Mouse (Mus musculus) heart, adult 11 months (tissue): ENCODE data around the gene 1810009A15Rik.

Experiments used
- DNase-seq: peaks from one replicate; pipeline ENCODE4 v3.0.0; 2022

1810009A15Rik gene

DNA sequence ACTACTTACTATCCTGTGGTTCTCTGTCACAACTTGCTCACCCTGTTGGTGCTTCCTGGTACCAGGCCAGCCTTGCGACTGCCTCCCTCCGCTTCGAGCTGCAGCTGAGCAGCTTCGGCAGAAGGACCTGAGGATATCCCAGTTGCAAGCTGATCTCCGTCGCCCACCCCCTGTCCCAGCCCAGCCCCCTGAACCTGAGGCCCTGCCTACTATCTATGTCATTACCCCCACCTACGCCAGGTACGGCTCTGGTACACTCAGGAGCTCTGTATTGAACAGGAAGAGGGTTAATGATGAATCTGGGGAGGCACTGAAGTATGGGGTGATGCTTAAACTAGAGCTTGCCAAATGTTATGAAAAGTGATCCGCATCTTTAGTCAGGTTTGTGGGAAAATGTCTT lies 33.1 kb downstream of the 1810009A15Rik start:
- DNase-seq, result peak; percentile 92

DNA sequence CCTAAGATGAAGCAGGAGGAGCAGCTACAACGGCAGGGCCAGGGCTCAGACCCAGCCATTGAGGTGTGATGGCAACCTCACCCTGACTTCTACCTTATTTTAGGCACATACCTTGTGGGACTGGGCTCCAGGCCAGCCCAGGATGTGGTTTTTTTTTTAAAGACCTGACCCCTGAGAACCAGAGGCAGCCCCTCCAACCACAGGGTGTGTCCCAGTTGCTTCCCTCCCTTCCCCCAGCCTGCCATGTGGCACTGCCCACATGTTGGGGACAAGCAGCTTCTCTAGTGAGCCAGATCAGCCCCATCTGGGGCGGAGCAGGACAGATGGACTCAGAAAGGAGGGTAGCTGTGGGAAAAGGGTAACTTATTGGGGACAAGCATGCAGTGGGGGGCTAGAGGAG lies 38.1 kb downstream of the 1810009A15Rik start:
- DNase-seq, result peak; percentile 90

DNA sequence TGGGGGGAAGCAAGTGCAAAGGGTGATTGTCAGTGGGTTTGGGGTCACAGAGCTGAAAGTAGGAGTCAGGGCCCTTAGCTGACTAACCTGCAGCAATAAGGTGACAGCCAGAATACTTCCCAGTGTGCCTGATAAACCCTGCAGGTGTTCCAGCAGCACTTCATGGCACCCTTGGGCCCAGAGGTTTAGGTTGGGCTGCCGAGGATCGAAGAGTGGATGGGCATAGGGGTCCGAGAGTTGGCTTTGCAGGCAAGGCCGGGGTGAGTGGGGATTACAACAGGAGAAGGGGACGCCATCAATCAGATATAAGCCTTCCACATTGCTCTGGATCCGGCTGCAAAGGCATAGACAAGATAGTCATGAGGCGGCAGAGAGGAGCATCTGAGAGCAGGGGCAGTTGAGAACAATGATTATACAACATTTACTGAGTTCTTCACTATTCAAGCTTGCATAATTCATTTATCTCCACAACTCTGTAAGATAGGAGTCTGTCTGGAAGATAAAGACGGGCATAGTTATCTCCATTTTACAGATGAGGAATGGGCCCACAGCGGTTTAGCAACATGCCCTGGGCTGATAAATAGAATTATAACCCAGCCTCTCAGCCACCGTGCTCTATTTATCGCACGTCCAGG lies 39.4 kb downstream of the 1810009A15Rik start:
- DNase-seq, result peak; percentile 91

DNA sequence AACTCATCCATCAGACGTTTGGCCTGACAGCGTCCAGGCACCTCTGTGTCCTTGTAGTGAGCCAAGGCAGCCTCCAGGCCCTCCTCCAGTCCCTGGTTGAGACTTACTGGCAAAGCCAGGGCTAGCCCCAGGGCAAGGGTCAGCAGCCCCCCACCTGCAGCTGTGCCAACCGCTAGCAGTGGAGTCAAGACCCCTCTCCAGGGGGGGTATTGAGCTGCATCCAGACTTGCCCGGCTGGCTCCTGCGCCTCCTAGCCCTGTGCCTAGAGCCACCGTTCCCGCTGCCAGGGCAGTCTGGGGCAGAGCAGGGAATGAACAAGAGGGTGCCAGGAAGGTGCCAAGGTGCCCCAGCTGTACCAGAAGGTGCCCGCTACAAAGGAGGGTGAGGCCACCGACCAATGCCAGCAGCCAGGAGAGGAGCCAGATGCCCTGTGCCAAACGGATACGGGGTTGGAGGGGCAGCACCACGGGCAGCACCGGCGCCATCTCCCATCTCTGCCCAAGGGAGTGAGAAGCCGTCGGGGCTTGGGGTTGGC lies 40.1 kb downstream of the 1810009A15Rik start:
- no peak for DNase-seq

DNA sequence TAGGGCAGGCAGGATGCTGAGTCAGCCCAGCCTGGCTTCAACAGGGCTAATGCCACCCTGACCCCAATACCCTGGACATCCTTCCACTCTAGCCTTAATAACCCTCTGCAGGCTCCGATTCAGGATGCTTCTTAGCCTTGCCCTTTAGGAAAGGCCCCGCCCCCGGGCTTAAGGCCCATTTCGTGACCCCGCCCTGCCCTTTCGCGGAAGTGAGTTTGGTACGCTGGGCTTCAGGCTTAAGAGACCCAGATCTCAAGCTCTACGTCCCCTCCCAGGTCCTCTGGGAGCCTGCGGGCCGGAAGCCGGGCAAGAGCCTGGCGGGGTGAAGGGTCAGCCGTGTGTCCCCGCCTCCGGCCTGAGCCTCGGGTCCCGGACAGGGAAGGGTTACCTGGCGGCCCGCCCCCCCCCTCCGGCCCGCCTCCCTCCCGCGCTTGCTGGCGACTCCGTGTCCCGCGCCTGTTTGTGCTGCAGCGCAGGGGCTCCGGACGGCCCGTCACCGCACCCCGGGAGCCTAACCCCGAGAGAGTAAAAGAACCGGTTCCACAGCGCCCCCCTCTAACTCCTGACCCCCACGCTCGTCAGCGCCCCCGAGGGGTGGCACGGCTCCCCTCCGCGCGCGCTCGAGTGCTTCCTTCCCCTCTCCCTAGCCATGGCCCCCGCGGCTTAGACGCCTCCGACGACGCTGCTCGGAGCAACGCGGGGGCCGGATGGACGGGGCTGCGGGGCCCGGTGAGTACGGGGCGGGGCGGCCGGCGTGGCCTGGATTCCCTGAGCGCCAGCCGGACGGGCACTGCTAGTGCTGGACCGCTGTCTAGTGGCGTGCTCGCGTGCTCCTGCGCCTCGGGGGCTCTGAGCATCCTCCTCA lies 40.8 kb downstream of the 1810009A15Rik start, which contains the start of the genes Rom1 and Eml3:
Rom1 (minus strand) TSS at position 133 of the 865 bp plus-strand sequence.
Eml3 (plus strand) TSS at position 329 of the 865 bp plus-strand sequence.
- DNase-seq, result peak; percentile 99

DNA sequence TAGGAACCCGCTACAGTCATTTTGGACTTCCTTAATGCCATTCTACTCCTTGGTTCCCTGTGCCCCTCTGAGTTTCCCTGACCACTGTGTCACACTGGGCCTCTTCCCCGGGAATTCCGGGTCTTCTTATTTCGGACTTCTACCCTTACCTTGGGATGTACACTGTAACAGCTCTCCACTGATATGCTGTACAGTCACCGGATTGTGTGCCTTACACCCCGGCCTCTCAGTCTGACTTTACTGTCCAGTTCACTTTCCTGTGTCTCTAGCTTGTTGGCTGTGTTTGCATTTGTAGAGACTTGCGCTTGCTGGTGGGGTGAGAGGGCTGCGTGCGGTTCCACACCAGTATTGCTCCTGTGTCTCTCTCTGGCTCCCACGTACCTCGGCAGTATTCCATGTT lies 41.5 kb downstream of the 1810009A15Rik start:
- no peak for DNase-seq

DNA sequence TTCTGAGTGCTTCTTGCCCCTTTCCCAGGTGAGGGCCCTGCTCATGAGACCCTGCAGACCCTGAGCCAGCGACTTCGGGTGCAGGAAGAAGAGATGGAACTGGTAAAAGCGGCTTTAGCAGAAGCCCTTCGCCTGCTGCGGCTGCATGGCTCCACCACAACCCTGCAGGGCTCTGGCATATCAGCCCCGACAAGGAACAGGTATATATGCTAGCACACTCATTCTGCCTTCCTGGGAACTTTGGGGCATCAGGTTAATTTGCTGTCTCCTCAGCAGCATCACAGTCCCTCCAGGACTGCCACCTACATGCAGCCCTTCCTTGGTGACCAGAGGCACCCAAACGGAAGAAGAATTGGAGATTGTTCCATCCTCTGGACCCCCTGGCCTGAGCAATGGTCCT lies 42.1 kb downstream of the 1810009A15Rik start:
- DNase-seq, result peak; percentile 90

DNA sequence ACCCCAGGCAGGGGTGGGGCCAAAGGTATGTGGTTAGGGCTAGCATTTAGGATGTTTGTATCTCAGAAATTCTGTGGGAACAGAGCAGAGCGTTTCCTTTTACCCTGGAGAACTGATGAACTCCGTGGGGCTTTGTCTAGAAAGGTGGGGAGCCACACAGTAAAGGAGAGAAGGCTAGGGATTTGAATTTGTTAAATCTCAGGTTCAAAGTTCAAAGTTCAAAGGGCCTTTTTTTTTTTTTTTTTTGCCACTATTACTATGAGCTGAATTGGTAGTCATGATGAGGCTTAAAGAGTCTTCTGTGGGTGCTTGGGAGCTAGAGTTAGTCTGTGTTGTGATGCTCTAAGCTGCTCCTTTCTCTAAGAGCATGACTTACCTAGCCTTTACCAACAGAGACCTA lies 48.1 kb downstream of the 1810009A15Rik start:
- no peak for DNase-seq
